Mouse (Mus musculus): Measurements from ENCODE around the gene Cldnd1.

DNA sequence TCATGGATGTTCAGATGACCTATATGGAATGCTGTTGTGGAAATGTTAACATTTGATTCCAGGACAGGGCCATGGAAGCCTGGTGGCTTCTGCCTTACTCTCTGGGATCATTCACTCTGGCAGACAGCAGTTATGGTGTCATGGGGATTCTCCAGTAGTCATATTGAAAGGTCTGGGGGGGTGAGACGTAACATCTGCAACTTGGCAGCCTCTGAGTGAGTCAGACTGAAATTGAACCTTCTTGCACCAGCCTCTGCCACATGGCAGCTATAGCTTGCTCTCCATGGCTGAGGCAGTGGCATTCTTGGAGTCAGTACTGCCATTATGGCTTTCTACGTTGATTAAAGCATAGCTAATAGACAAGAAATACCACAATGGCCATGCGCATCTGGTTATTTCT lies 30.9 kb upstream of the Cldnd1 start:
- TF ChIP-seq CTCF (IDR thresholded peaks at IDR 0.05; ENCODE audit: extremely low read depth, insufficient read depth, low read length) (no peak), POLR2A (IDR thresholded peaks at IDR 0.05; ENCODE audit: extremely low read depth, insufficient read depth, low read length) (no peak)

Data from cortical plate, adult 2 months (tissue).